Mouse (Mus musculus) spleen, adult 2 months (tissue): Measurements from ENCODE around the gene Sema3c. TPM values are rescaled to one million over a fixed set of nuclear protein-coding genes. Genes with fewer than 3 reads are reported as not detected.

Experiments used
- DNase-seq, 2 experiments: peaks; one replicate each; pipeline versions ENCODE4 v3.0.0 to v3.0.0-alpha.2; 2012 to 2021; ENCODE audit warnings: low spot score in 2 of 2, low read depth in 1 of 2
- H3K27ac ChIP-seq: fragments of 200-500 bp; 2 replicates; pipeline ENCODE4 v1.5.1; 2012; ENCODE audit warnings: low read length, inconsistent platforms; ENCODE audit not compliant: insufficient read depth
- H3K27me3 ChIP-seq: fragments of 200-500 bp; 2 replicates; pipeline ENCODE4 v1.6.1; 2012; ENCODE audit warnings: mild to moderate bottlenecking, moderate library complexity, low read length, inconsistent platforms; ENCODE audit not compliant: control insufficient read depth, insufficient read depth
- H3K36me3 ChIP-seq: fragments of 200-500 bp; 2 replicates; pipeline ENCODE4 v1.6.1; 2012; ENCODE audit warnings: mild to moderate bottlenecking, low read length, inconsistent platforms; ENCODE audit not compliant: control insufficient read depth, insufficient read depth
- H3K4me1 ChIP-seq: fragments of 200-500 bp; 2 replicates; pipeline ENCODE4 v1.6.1; 2011; ENCODE audit warnings: inconsistent platforms; ENCODE audit not compliant: control insufficient read depth, insufficient read depth, insufficient read length
- H3K4me3 ChIP-seq: fragments of 200-500 bp; 2 replicates; pipeline ENCODE4 v1.5.1; 2011; ENCODE audit warnings: mild to moderate bottlenecking, inconsistent platforms; ENCODE audit not compliant: insufficient read depth, insufficient read length; ENCODE audit errors: extremely low read depth
- CTCF ChIP-seq: fragments of 200-500 bp; IDR thresholded peaks from 2 replicates; pipeline ENCODE4 v1.5.1; 2011; ENCODE audit warnings: mild to moderate bottlenecking, inconsistent platforms; ENCODE audit not compliant: insufficient read depth, insufficient read length, insufficient replicate concordance; ENCODE audit errors: extremely low read depth
- POLR2A ChIP-seq: fragments of 200-500 bp; IDR thresholded peaks from 2 replicates; pipeline ENCODE4 v1.6.1; 2011; ENCODE audit warnings: low read depth, low read length, inconsistent platforms
- WGBS: fragments of 180-500 bp; shearing (Covaris S2); methylation state at CpG from one replicate; pipeline ENCODE4 v1.1.7; 2018; 5-methylcytosine and 5-hydroxymethylcytosine counted together
- polyA plus RNA-seq: library from polyadenylated mRNA; depleted of rRNA; stranded (reverse); fragments of >200 nt; gene quantifications from 2 replicates; pipeline ENCODE4 v1.2.3, GENCODE M21; 2012

Sema3c gene
- polyA plus RNA-seq, 1 experiment = 0.35 TPM

- H3K4me3 ChIP-seq = no peak overlapping the region
- no peaks in the 10 kb centered on the region for H3K36me3 ChIP-seq
- H3K27me3 ChIP-seq = no peaks in the 10 kb centered on the region
- H3K4me1 ChIP-seq = no peaks in the 10 kb centered on the region
- no peak for TF ChIP-seq CTCF
- TF ChIP-seq POLR2A = no peak
- no peak overlapping the region for H3K27ac ChIP-seq
- DNase-seq = no peak
- 90% methylated on average over 3 of the region's 3 CpGs for WGBS
Measured at GRCm38 (mm10) chr5:17639519-17639918, 65.4 kb downstream of the Sema3c start.

- WGBS = 85% methylated on average over 7 of the region's 7 CpGs
- no peak for DNase-seq
- Histone ChIP-seq H3K4me3 (no peak overlapping the region), H3K36me3 (no peaks in the 10 kb centered on the region), H3K27ac (no peak overlapping the region), H3K27me3 (no peaks in the 10 kb centered on the region), H3K4me1 (no peaks in the 10 kb centered on the region)
- TF ChIP-seq POLR2A (no peak), CTCF (no peak)
Measured at GRCm38 (mm10) chr5:17647643-17648226, 73.7 kb downstream of the Sema3c start.

- no peak for DNase-seq
- Histone ChIP-seq H3K4me3 (no peak overlapping the region), H3K36me3 (no peaks in the 10 kb centered on the region), H3K4me1 (no peaks in the 10 kb centered on the region), H3K27me3 (no peaks in the 10 kb centered on the region), H3K27ac (no peak overlapping the region)
- WGBS = 15% methylated on average over 1 of the region's 1 CpGs
- TF ChIP-seq POLR2A (no peak), CTCF (no peak)
Measured at GRCm38 (mm10) chr5:17648865-17649542, 74.9 kb downstream of the Sema3c start.

- Histone ChIP-seq H3K4me3 (no peak overlapping the region), H3K27ac (no peak overlapping the region), H3K27me3 (no peaks in the 10 kb centered on the region), H3K36me3 (no peaks in the 10 kb centered on the region), H3K4me1 (no peaks in the 10 kb centered on the region)
- WGBS = 77% methylated on average over 3 of the region's 3 CpGs
- no peak for DNase-seq
- no peak for TF ChIP-seq CTCF
Measured at GRCm38 (mm10) chr5:17661223-17661622, 87.1 kb downstream of the Sema3c start.

- no peak for TF ChIP-seq CTCF
- TF ChIP-seq POLR2A = no peak
- no peaks in the 10 kb centered on the region for H3K36me3 ChIP-seq
- H3K27ac ChIP-seq = no peak overlapping the region
- no peaks in the 10 kb centered on the region for H3K27me3 ChIP-seq
- H3K4me3 ChIP-seq = no peak overlapping the region
- no peaks in the 10 kb centered on the region for H3K4me1 ChIP-seq
- DNase-seq = no peak
Measured at GRCm38 (mm10) chr5:17671356-17671755, 97.3 kb downstream of the Sema3c start.

GRCm38 (mm10) chr5:17680862-17681261 is 106.8 kb downstream of the Sema3c start:
- 86% methylated on average over 2 of the region's 2 CpGs for WGBS
- TF ChIP-seq POLR2A (no peak), CTCF (no peak)
- Histone ChIP-seq H3K4me1 (no peaks in the 10 kb centered on the region), H3K36me3 (no peaks in the 10 kb centered on the region), H3K4me3 (no peak overlapping the region), H3K27ac (no peak overlapping the region), H3K27me3 (no peaks in the 10 kb centered on the region)
- no peak for DNase-seq

- 64% methylated on average over 2 of the region's 2 CpGs for WGBS
- Histone ChIP-seq H3K27me3 (no peaks in the 10 kb centered on the region), H3K4me1 (no peaks in the 10 kb centered on the region), H3K36me3 (no peaks in the 10 kb centered on the region), H3K27ac (no peak overlapping the region), H3K4me3 (no peak overlapping the region)
- TF ChIP-seq POLR2A = no peak
- no peak for TF ChIP-seq CTCF
- DNase-seq = no peak
Measured at GRCm38 (mm10) chr5:17689121-17689520, 115.0 kb downstream of the Sema3c start.
